Mouse (Mus musculus): Measurements from ENCODE around the gene Rusc2. TPM values are rescaled to one million over a fixed set of nuclear protein-coding genes. Genes with fewer than 3 reads are reported as not detected.
A peak's percentile ranks its signal among the peaks of the same experiment; 100 is the strongest.

The Rusc2 gene
- total RNA-seq, 1 experiment = 19.0 TPM

GRCm38 (mm10) chr4:43424072-43424471 lies 42.3 kb downstream of the Rusc2 start:
- TF ChIP-seq HCFC1 (IDR thresholded peaks at IDR 0.05; ENCODE audit: borderline replicate concordance, insufficient read depth, low read length) (no peak), MAFK (IDR thresholded peaks at IDR 0.05; ENCODE audit: insufficient read depth, low read depth, low read length) (no peak), ZC3H11A (IDR thresholded peaks at IDR 0.05; ENCODE audit: borderline replicate concordance, low read depth, low read length) (no peak), ZNF384 (IDR thresholded peaks at IDR 0.05; ENCODE audit: low read depth, low read length) (no peak)
- no peak overlapping the region for H3K4me3 ChIP-seq (ENCODE audit: insufficient read depth in 1 of 2, low read depth in 1 of 2, low read length in 2 of 2, poor library complexity in 1 of 2, severe bottlenecking in 1 of 2)
- H3K36me3 ChIP-seq (ENCODE audit: control insufficient read depth, insufficient read depth, low read length, poor library complexity, severe bottlenecking) = peaks cover 10% of the 10 kb centered on the region; the same call in 1 of the 2 replicates
- H3K9me3 ChIP-seq (ENCODE audit: control insufficient read depth, insufficient read depth, low read depth, low read length) = no peaks in the 10 kb centered on the region
- no peak overlapping the region for H3K9ac ChIP-seq (ENCODE audit: insufficient read depth, low read depth, low read length, poor library complexity, severe bottlenecking)
- in situ Hi-C loops (cut with MboI; ENCODE audit: low sequenced_read_pairs in 2 of 2, unreplicated experiment in 2 of 2) = no loop called here
- no peak overlapping the region for H3K27ac ChIP-seq (ENCODE audit: insufficient read depth, low read depth, low read length, poor library complexity, severe bottlenecking)
- no peak for DNase-seq (ENCODE audit: low read depth, low spot score)
- peaks cover 0 to 21% of the 10 kb centered on the region in 2 experiments; a peak in 1 of 4 replicates for H3K4me1 ChIP-seq (ENCODE audit: control insufficient read depth in 2 of 2, insufficient read depth in 2 of 2, low read length in 2 of 2, poor library complexity in 1 of 2)

DNA sequence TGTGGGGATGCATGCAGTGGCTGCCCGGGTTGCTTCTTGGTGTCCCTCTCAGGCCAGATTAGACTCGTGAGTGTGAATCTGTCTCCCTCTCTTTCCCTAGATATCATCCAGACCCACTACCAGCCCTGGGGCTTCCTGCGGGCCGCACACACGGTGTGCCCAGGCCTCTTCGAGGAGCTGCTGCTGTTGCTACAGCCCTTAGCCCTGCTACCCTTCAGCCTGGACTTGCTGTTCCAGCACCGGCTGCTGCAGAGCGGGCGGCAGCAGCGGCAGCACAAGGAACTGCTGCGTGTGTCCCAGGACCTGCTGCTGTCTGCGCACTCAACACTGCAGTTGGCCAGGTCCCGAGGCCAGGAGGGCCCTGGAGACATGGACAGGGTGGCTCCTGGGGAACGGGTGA lies 43.4 kb downstream of the Rusc2 start:
- H3K4me1 ChIP-seq (ENCODE audit: control insufficient read depth in 2 of 2, insufficient read depth in 2 of 2, low read length in 2 of 2, poor library complexity in 1 of 2) = peaks cover 0 to 19% of the 10 kb centered on the region in 2 experiments; a peak in 1 of 4 replicates
- no peak for TF ChIP-seq MAFK (IDR thresholded peaks at IDR 0.05; ENCODE audit: insufficient read depth, low read depth, low read length)
- no peak for TF ChIP-seq ZNF384 (IDR thresholded peaks at IDR 0.05; ENCODE audit: low read depth, low read length)
- TF ChIP-seq ZC3H11A (IDR thresholded peaks at IDR 0.05; ENCODE audit: borderline replicate concordance, low read depth, low read length) = no peak
- TF ChIP-seq HCFC1 (IDR thresholded peaks at IDR 0.05; ENCODE audit: borderline replicate concordance, insufficient read depth, low read length) = no peak
- TF ChIP-seq CHD2 (IDR thresholded peaks at IDR 0.05; ENCODE audit: low read depth, low read length) = no peak
- in situ Hi-C loops (cut with MboI; ENCODE audit: low sequenced_read_pairs in 2 of 2, unreplicated experiment in 2 of 2) = no loop called here
- DNase-seq (ENCODE audit: low read depth, low spot score) = no peak
- H3K36me3 ChIP-seq (ENCODE audit: control insufficient read depth, insufficient read depth, low read length, poor library complexity, severe bottlenecking) = peaks cover 10% of the 10 kb centered on the region; the same call in 1 of the 2 replicates
- no peak overlapping the region for H3K27ac ChIP-seq (ENCODE audit: insufficient read depth, low read depth, low read length, poor library complexity, severe bottlenecking)
- H3K9me3 ChIP-seq (ENCODE audit: control insufficient read depth, insufficient read depth, low read depth, low read length) = no peaks in the 10 kb centered on the region
- no peak overlapping the region for H3K9ac ChIP-seq (ENCODE audit: insufficient read depth, low read depth, low read length, poor library complexity, severe bottlenecking)
- peak overlapping the region; percentile 26 to 33; a peak in 1 of 4 replicates for H3K4me3 ChIP-seq (ENCODE audit: insufficient read depth in 1 of 2, low read depth in 1 of 2, low read length in 2 of 2, poor library complexity in 1 of 2, severe bottlenecking in 1 of 2)

- no peak overlapping the region for H3K9ac ChIP-seq (ENCODE audit: insufficient read depth, low read depth, low read length, poor library complexity, severe bottlenecking)
- in situ Hi-C loops (cut with MboI; ENCODE audit: low sequenced_read_pairs in 2 of 2, unreplicated experiment in 2 of 2) = no loop called here
- no peaks in the 10 kb centered on the region for H3K9me3 ChIP-seq (ENCODE audit: control insufficient read depth, insufficient read depth, low read depth, low read length)
- H3K27ac ChIP-seq (ENCODE audit: insufficient read depth, low read depth, low read length, poor library complexity, severe bottlenecking) = no peak overlapping the region
- peaks cover 0 to 18% of the 10 kb centered on the region in 2 experiments; a peak in 1 of 4 replicates for H3K4me1 ChIP-seq (ENCODE audit: control insufficient read depth in 2 of 2, insufficient read depth in 2 of 2, low read length in 2 of 2, poor library complexity in 1 of 2)
- peaks cover 10% of the 10 kb centered on the region; the same call in 1 of the 2 replicates for H3K36me3 ChIP-seq (ENCODE audit: control insufficient read depth, insufficient read depth, low read length, poor library complexity, severe bottlenecking)
- TF ChIP-seq ZNF384 (IDR thresholded peaks at IDR 0.05; ENCODE audit: low read depth, low read length) (no peak), HCFC1 (IDR thresholded peaks at IDR 0.05; ENCODE audit: borderline replicate concordance, insufficient read depth, low read length) (no peak), CHD2 (IDR thresholded peaks at IDR 0.05; ENCODE audit: low read depth, low read length) (no peak), MAFK (IDR thresholded peaks at IDR 0.05; ENCODE audit: insufficient read depth, low read depth, low read length) (no peak), ZC3H11A (IDR thresholded peaks at IDR 0.05; ENCODE audit: borderline replicate concordance, low read depth, low read length) (no peak)
- peak overlapping the region; percentile 26 to 33; a peak in 1 of 4 replicates for H3K4me3 ChIP-seq (ENCODE audit: insufficient read depth in 1 of 2, low read depth in 1 of 2, low read length in 2 of 2, poor library complexity in 1 of 2, severe bottlenecking in 1 of 2)
- DNase-seq (ENCODE audit: low read depth, low spot score) = no peak
Measured at GRCm38 (mm10) chr4:43425648-43426380, 44.0 kb downstream of the Rusc2 start.

DNA sequence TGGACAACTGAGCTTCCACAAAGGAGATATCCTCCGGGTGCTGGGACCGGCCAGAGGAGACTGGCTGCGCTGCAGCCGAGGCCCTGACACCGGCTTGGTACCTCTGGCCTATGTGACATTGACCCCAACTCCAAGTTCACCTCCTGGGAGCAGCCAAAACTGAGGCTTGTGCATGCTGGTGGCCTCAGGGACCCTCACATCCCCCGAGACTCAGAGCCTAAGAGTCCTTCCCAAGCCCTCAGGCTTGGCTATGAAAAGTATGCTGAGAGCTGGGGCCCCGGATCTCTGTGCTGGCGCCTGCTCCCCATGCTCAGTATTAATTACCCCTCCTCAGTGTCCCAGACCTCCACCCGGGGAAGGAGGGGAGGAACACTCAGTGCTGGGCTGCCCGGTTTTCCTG lies 44.7 kb downstream of the Rusc2 start:
- H3K36me3 ChIP-seq (ENCODE audit: control insufficient read depth, insufficient read depth, low read length, poor library complexity, severe bottlenecking) = peaks cover 10% of the 10 kb centered on the region; the same call in 1 of the 2 replicates
- no peaks in the 10 kb centered on the region for H3K9me3 ChIP-seq (ENCODE audit: control insufficient read depth, insufficient read depth, low read depth, low read length)
- H3K27ac ChIP-seq (ENCODE audit: insufficient read depth, low read depth, low read length, poor library complexity, severe bottlenecking) = no peak overlapping the region
- DNase-seq (ENCODE audit: low read depth, low spot score) = no peak
- no peak for TF ChIP-seq CHD2 (IDR thresholded peaks at IDR 0.05; ENCODE audit: low read depth, low read length)
- no peak for TF ChIP-seq HCFC1 (IDR thresholded peaks at IDR 0.05; ENCODE audit: borderline replicate concordance, insufficient read depth, low read length)
- no peak for TF ChIP-seq ZNF384 (IDR thresholded peaks at IDR 0.05; ENCODE audit: low read depth, low read length)
- TF ChIP-seq ZC3H11A (IDR thresholded peaks at IDR 0.05; ENCODE audit: borderline replicate concordance, low read depth, low read length) = no peak
- H3K4me3 ChIP-seq (ENCODE audit: insufficient read depth in 1 of 2, low read depth in 1 of 2, low read length in 2 of 2, poor library complexity in 1 of 2, severe bottlenecking in 1 of 2) = no peak overlapping the region
- in situ Hi-C loops (cut with MboI; ENCODE audit: low sequenced_read_pairs in 2 of 2, unreplicated experiment in 2 of 2) = no loop called here
- no peak overlapping the region for H3K9ac ChIP-seq (ENCODE audit: insufficient read depth, low read depth, low read length, poor library complexity, severe bottlenecking)
- H3K4me1 ChIP-seq (ENCODE audit: control insufficient read depth in 2 of 2, insufficient read depth in 2 of 2, low read length in 2 of 2, poor library complexity in 1 of 2) = peaks cover 0 to 18% of the 10 kb centered on the region in 2 experiments; a peak in 1 of 4 replicates
